9 mouse cellular contexts compared by ENCODE assay signal in genomic region chr7:128690070-128690469, GRCm38 (mm10). TPM values are rescaled to one million over a fixed set of nuclear protein-coding genes. Genes with fewer than 3 reads are reported as not detected.
A peak's percentile ranks its signal among the peaks of the same experiment; 100 is the strongest.
DNase-seq lines count a peak whose midpoint lies in the region; ATAC-seq lines count a peak whose summit lies in the region.
"Had no signal": no experiment of that assay in that cellular context is flagged by ENCODE, and none has a peak within 500 bp of the region (broad histone marks: within the 10 kb centered on the region; RNA-seq: fewer than 3 reads in every experiment).

No protein-coding gene starts in this region.

- peak overlapping the region; percentile 54 for H3K4me3 ChIP-seq in forebrain, embryonic 16.5 days (replicated peaks; ENCODE audit: low read length)
- peak overlapping the region; percentile 44 for H3K4me3 ChIP-seq in hindbrain, embryonic 15.5 days

- H3K4me1 ChIP-seq in forebrain, embryonic 16.5 days (replicated peaks; ENCODE audit: control insufficient read depth, insufficient read depth, low read length): peaks cover 10% of the 10 kb centered on the region
- H3K4me1 ChIP-seq in hindbrain, embryonic 15.5 days (replicated peaks): peaks cover 19% of the 10 kb centered on the region

- peak; percentile 77 for DNase-seq in Muller cell, postnatal 12 days (ENCODE audit: inconsistent ontology term)
- peak; percentile 88 for DNase-seq in cerebellum, adult 11 months
- DNase-seq in layer of hippocampus, postnatal 36 days: peak; percentile 90 to 92
- DNase-seq in right cerebral cortex, adult 2 months (ENCODE audit: low spot score in 2 of 2): peak; percentile 91 to 99
- peak; percentile 62 for DNase-seq in urinary bladder, adult 2 months (ENCODE audit: low spot score)

- H3K27ac ChIP-seq in forebrain, embryonic 16.5 days (ENCODE audit: low read length): peak overlapping the region; percentile 80
- H3K27ac ChIP-seq in hindbrain, embryonic 15.5 days (replicated peaks): peak overlapping the region; percentile 92
- H3K27ac ChIP-seq: macrophage had no signal

- peak overlapping the region; percentile 33 for H3K9ac ChIP-seq in forebrain, embryonic 16.5 days (replicated peaks; ENCODE audit: low read depth, low read length)
- H3K9ac ChIP-seq in hindbrain, embryonic 15.5 days: peak overlapping the region; percentile 66; the same call in 1 of the 2 replicates

- WGBS in forebrain, embryonic 16.5 days: 3% methylated on average over 7 of the region's 7 CpGs
- 11% methylated on average over 7 of the region's 7 CpGs for WGBS in hindbrain, embryonic 15.5 days

- ATAC-seq in forebrain, embryonic 16.5 days: peak; percentile 76
- peak; percentile 62 for ATAC-seq in hindbrain, embryonic 15.5 days (ENCODE audit: low FRiP score, low read depth)
- peak; percentile 85 for ATAC-seq in megakaryocyte progenitor cell, adult 5-6 weeks (replicated peaks; ENCODE audit: poor library complexity)

- H3K36me3 ChIP-seq in forebrain, embryonic 16.5 days (ENCODE audit: control insufficient read depth, insufficient read depth): peaks cover 32% of the 10 kb centered on the region
- peaks cover 64% of the 10 kb centered on the region for H3K36me3 ChIP-seq in hindbrain, embryonic 15.5 days

- peak overlapping the region; percentile 61 for H3K4me2 ChIP-seq in forebrain, embryonic 16.5 days (ENCODE audit: low read length)
- peak overlapping the region; percentile 54 for H3K4me2 ChIP-seq in hindbrain, embryonic 15.5 days

- no peaks in the 10 kb centered on the region for H3K27me3 ChIP-seq in forebrain, embryonic 16.5 days (replicated peaks; ENCODE audit: control insufficient read depth, insufficient read depth, low read length)
- no peaks in the 10 kb centered on the region for H3K27me3 ChIP-seq in hindbrain, embryonic 15.5 days

- H3K9me3 ChIP-seq in forebrain, embryonic 16.5 days (ENCODE audit: control insufficient read depth, low read length): peaks cover 14% of the 10 kb centered on the region
- no peaks in the 10 kb centered on the region for H3K9me3 ChIP-seq in hindbrain, embryonic 15.5 days

RNA-seq across cellular contexts. Expression of gene Mcmbp, which starts 50.2 kb away (rescaled TPM):
- 59.0 and 60.8 TPM in 2 replicates for polyA plus RNA-seq in forebrain, embryonic 16.5 days (2015; fragmentation: Nextera tagmentation; extraction: Ambion mirVana)
- 43.2 and 44.0 TPM in 2 replicates for polyA plus RNA-seq in hindbrain, embryonic 15.5 days (2015; fragmentation: Nextera tagmentation; extraction: Ambion mirVana)
- 10 to 100 TPM; 26.0 to 27.0 TPM for total RNA-seq in layer of hippocampus, postnatal 36 days (2021)
- total RNA-seq in megakaryocyte progenitor cell, adult 5-6 weeks (2015): 99.5 and 102 TPM in 2 replicates
- 70.9 and 71.7 TPM in 2 replicates for total RNA-seq in megakaryocyte progenitor cell, adult 5-6 weeks (2017)
- polyA plus RNA-seq in urinary bladder, adult 2 months (2012; rRNA removed): 22.0 and 26.0 TPM in 2 replicates

RNA-seq across cellular contexts. Expression of gene Sec23ip, which starts 54.7 kb away (rescaled TPM):
- polyA plus RNA-seq in forebrain, embryonic 16.5 days (2015; fragmentation: Nextera tagmentation; extraction: Ambion mirVana): 37.5 and 38.6 TPM in 2 replicates
- 34.6 and 35.1 TPM in 2 replicates for polyA plus RNA-seq in hindbrain, embryonic 15.5 days (2015; fragmentation: Nextera tagmentation; extraction: Ambion mirVana)
- total RNA-seq in layer of hippocampus, postnatal 36 days (2021): 10 to 100 TPM; 44.7 to 51.4 TPM
- 36.5 and 38.7 TPM in 2 replicates for total RNA-seq in megakaryocyte progenitor cell, adult 5-6 weeks (2015)
- total RNA-seq in megakaryocyte progenitor cell, adult 5-6 weeks (2017): 48.2 and 54.3 TPM in 2 replicates
- 17.8 and 19.7 TPM in 2 replicates for polyA plus RNA-seq in urinary bladder, adult 2 months (2012; rRNA removed)

Comparison
In these comparisons a context has a peak if more than half of its experiments do, and no peak if none do; other contexts are left out.
1. Peak in every context shown above with its lines: DNase-seq, ATAC-seq, H3K4me3 ChIP-seq and H3K27ac ChIP-seq.